Mouse (Mus musculus): ENCODE data around the gene Tspan9. TPM values are rescaled to one million over a fixed set of nuclear protein-coding genes. Genes with fewer than 3 reads are reported as not detected.

Tspan9 gene
- polyA plus RNA-seq, 1 experiment from 2014 or later = 130 TPM

GRCm38 (mm10) chr6:128136654-128137053 lies 6.7 kb downstream of the Tspan9 start:
- Histone ChIP-seq H3K4me2 (no peak overlapping the region), H3K9ac (ENCODE audit: low read depth, low read length) (no peak overlapping the region), H3K27ac (ENCODE audit: low read depth, low read length) (no peak overlapping the region), H3K36me3 (ENCODE audit: control insufficient read depth, insufficient read depth, low read length) (no peaks in the 10 kb centered on the region), H3K9me3 (replicated peaks; ENCODE audit: control insufficient read depth, low read length) (no peaks in the 10 kb centered on the region), H3K4me3 (ENCODE audit: low read depth, low read length) (no peak overlapping the region), H3K27me3 (ENCODE audit: control insufficient read depth, insufficient read depth, low read length) (no peaks in the 10 kb centered on the region), H3K4me1 (ENCODE audit: control insufficient read depth, insufficient read depth, low read length) (peaks cover 49% of the 10 kb centered on the region)
- 86% methylated on average over 3 of the region's 3 CpGs for WGBS (ENCODE audit: insufficient replicate concordance)
- no peak for ATAC-seq (replicated peaks; ENCODE audit: insufficient number of reproducible peaks, low FRiP score, low TSS enrichment)

GRCm38 (mm10) chr6:128135459-128135858 lies 7.9 kb downstream of the Tspan9 start:
- 66% methylated on average over 5 of the region's 5 CpGs for WGBS (ENCODE audit: insufficient replicate concordance)
- Histone ChIP-seq H3K4me2 (no peak overlapping the region), H3K9ac (ENCODE audit: low read depth, low read length) (0 out of 2 replicates have a peak overlapping the region, but pooled peaks have one; percentile 10), H3K4me1 (ENCODE audit: control insufficient read depth, insufficient read depth, low read length) (peaks cover 52% of the 10 kb centered on the region), H3K27ac (ENCODE audit: low read depth, low read length) (peak overlapping the region; percentile 57; the same call in 1 of the 2 replicates), H3K27me3 (ENCODE audit: control insufficient read depth, insufficient read depth, low read length) (no peaks in the 10 kb centered on the region), H3K4me3 (ENCODE audit: low read depth, low read length) (no peak overlapping the region), H3K36me3 (ENCODE audit: control insufficient read depth, insufficient read depth, low read length) (no peaks in the 10 kb centered on the region), H3K9me3 (replicated peaks; ENCODE audit: control insufficient read depth, low read length) (no peaks in the 10 kb centered on the region)
- ATAC-seq (replicated peaks; ENCODE audit: insufficient number of reproducible peaks, low FRiP score, low TSS enrichment) = no peak

- Histone ChIP-seq H3K4me3 (ENCODE audit: low read depth, low read length) (no peak overlapping the region), H3K36me3 (ENCODE audit: control insufficient read depth, insufficient read depth, low read length) (no peaks in the 10 kb centered on the region), H3K4me1 (ENCODE audit: control insufficient read depth, insufficient read depth, low read length) (peaks cover 54% of the 10 kb centered on the region), H3K27me3 (ENCODE audit: control insufficient read depth, insufficient read depth, low read length) (no peaks in the 10 kb centered on the region), H3K4me2 (no peak overlapping the region), H3K27ac (ENCODE audit: low read depth, low read length) (0 out of 2 replicates have a peak overlapping the region, but pooled peaks have one; percentile 73), H3K9ac (ENCODE audit: low read depth, low read length) (no peak overlapping the region; the same call in 1 of the 2 replicates), H3K9me3 (replicated peaks; ENCODE audit: control insufficient read depth, low read length) (no peaks in the 10 kb centered on the region)
- ATAC-seq (replicated peaks; ENCODE audit: insufficient number of reproducible peaks, low FRiP score, low TSS enrichment) = no peak
- 65% methylated on average over 5 of the region's 5 CpGs for WGBS (ENCODE audit: insufficient replicate concordance)
Observed at GRCm38 (mm10) chr6:128135006-128135405, 8.4 kb downstream of the Tspan9 start.

GRCm38 (mm10) chr6:128134196-128134924 lies 9.0 kb downstream of the Tspan9 start:
- Histone ChIP-seq H3K27ac (ENCODE audit: low read depth, low read length) (peak overlapping the region; percentile 73), H3K4me1 (ENCODE audit: control insufficient read depth, insufficient read depth, low read length) (peaks cover 59% of the 10 kb centered on the region), H3K9ac (ENCODE audit: low read depth, low read length) (no peak overlapping the region; the same call in 1 of the 2 replicates), H3K36me3 (ENCODE audit: control insufficient read depth, insufficient read depth, low read length) (no peaks in the 10 kb centered on the region), H3K4me3 (ENCODE audit: low read depth, low read length) (no peak overlapping the region), H3K4me2 (no peak overlapping the region), H3K9me3 (replicated peaks; ENCODE audit: control insufficient read depth, low read length) (no peaks in the 10 kb centered on the region), H3K27me3 (ENCODE audit: control insufficient read depth, insufficient read depth, low read length) (no peaks in the 10 kb centered on the region)
- ATAC-seq (replicated peaks; ENCODE audit: insufficient number of reproducible peaks, low FRiP score, low TSS enrichment) = no peak
- WGBS (ENCODE audit: insufficient replicate concordance) = 29% methylated on average over 8 of the region's 8 CpGs

- WGBS (ENCODE audit: insufficient replicate concordance) = 55% methylated on average over 10 of the region's 10 CpGs
- no peaks in the 10 kb centered on the region for H3K36me3 ChIP-seq (ENCODE audit: control insufficient read depth, insufficient read depth, low read length)
- H3K4me1 ChIP-seq (ENCODE audit: control insufficient read depth, insufficient read depth, low read length) = peaks cover 63% of the 10 kb centered on the region
- H3K9me3 ChIP-seq (replicated peaks; ENCODE audit: control insufficient read depth, low read length) = no peaks in the 10 kb centered on the region
- H3K4me3 ChIP-seq (ENCODE audit: low read depth, low read length) = no peak overlapping the region
- ATAC-seq (replicated peaks; ENCODE audit: insufficient number of reproducible peaks, low FRiP score, low TSS enrichment) = no peak
- H3K27ac ChIP-seq (ENCODE audit: low read depth, low read length) = peak overlapping the region; percentile 73
- H3K9ac ChIP-seq (ENCODE audit: low read depth, low read length) = peak overlapping the region; percentile 40; the same call in 1 of the 2 replicates
- H3K4me2 ChIP-seq = no peak overlapping the region
- no peaks in the 10 kb centered on the region for H3K27me3 ChIP-seq (ENCODE audit: control insufficient read depth, insufficient read depth, low read length)
Observed at GRCm38 (mm10) chr6:128133679-128134191, 9.7 kb downstream of the Tspan9 start.

GRCm38 (mm10) chr6:128132581-128132980 lies 10.8 kb downstream of the Tspan9 start:
- Histone ChIP-seq H3K27me3 (ENCODE audit: control insufficient read depth, insufficient read depth, low read length) (no peaks in the 10 kb centered on the region), H3K4me3 (ENCODE audit: low read depth, low read length) (no peak overlapping the region), H3K9me3 (replicated peaks; ENCODE audit: control insufficient read depth, low read length) (no peaks in the 10 kb centered on the region), H3K4me1 (ENCODE audit: control insufficient read depth, insufficient read depth, low read length) (peaks cover 63% of the 10 kb centered on the region), H3K36me3 (ENCODE audit: control insufficient read depth, insufficient read depth, low read length) (no peaks in the 10 kb centered on the region), H3K9ac (ENCODE audit: low read depth, low read length) (no peak overlapping the region), H3K27ac (ENCODE audit: low read depth, low read length) (no peak overlapping the region), H3K4me2 (no peak overlapping the region)
- 84% methylated on average over 6 of the region's 6 CpGs for WGBS (ENCODE audit: insufficient replicate concordance)
- ATAC-seq (replicated peaks; ENCODE audit: insufficient number of reproducible peaks, low FRiP score, low TSS enrichment) = no peak

GRCm38 (mm10) chr6:128131390-128131789 lies 12.0 kb downstream of the Tspan9 start:
- no peaks in the 10 kb centered on the region for H3K27me3 ChIP-seq (ENCODE audit: control insufficient read depth, insufficient read depth, low read length)
- no peak overlapping the region for H3K9ac ChIP-seq (ENCODE audit: low read depth, low read length)
- no peak overlapping the region for H3K4me2 ChIP-seq
- no peak for ATAC-seq (replicated peaks; ENCODE audit: insufficient number of reproducible peaks, low FRiP score, low TSS enrichment)
- WGBS (ENCODE audit: insufficient replicate concordance) = 44% methylated on average over 2 of the region's 2 CpGs
- H3K4me1 ChIP-seq (ENCODE audit: control insufficient read depth, insufficient read depth, low read length) = peaks cover 59% of the 10 kb centered on the region
- no peaks in the 10 kb centered on the region for H3K9me3 ChIP-seq (replicated peaks; ENCODE audit: control insufficient read depth, low read length)
- H3K4me3 ChIP-seq (ENCODE audit: low read depth, low read length) = no peak overlapping the region
- H3K36me3 ChIP-seq (ENCODE audit: control insufficient read depth, insufficient read depth, low read length) = no peaks in the 10 kb centered on the region
- H3K27ac ChIP-seq (ENCODE audit: low read depth, low read length) = no peak overlapping the region

GRCm38 (mm10) chr6:128130686-128131085 lies 12.7 kb downstream of the Tspan9 start:
- 83% methylated on average over 4 of the region's 4 CpGs for WGBS (ENCODE audit: insufficient replicate concordance)
- peaks cover 54% of the 10 kb centered on the region for H3K4me1 ChIP-seq (ENCODE audit: control insufficient read depth, insufficient read depth, low read length)
- ATAC-seq (replicated peaks; ENCODE audit: insufficient number of reproducible peaks, low FRiP score, low TSS enrichment) = no peak

More at GRCm38 (mm10) chr6:128130686-128131085, 12.7 kb downstream of the Tspan9 start:
- H3K9ac ChIP-seq (ENCODE audit: low read depth, low read length) = no peak overlapping the region
- H3K27me3 ChIP-seq (ENCODE audit: control insufficient read depth, insufficient read depth, low read length) = no peaks in the 10 kb centered on the region
- no peak overlapping the region for H3K4me2 ChIP-seq
- no peak overlapping the region for H3K27ac ChIP-seq (ENCODE audit: low read depth, low read length)
- no peak overlapping the region for H3K4me3 ChIP-seq (ENCODE audit: low read depth, low read length)
- no peaks in the 10 kb centered on the region for H3K36me3 ChIP-seq (ENCODE audit: control insufficient read depth, insufficient read depth, low read length)
- no peaks in the 10 kb centered on the region for H3K9me3 ChIP-seq (replicated peaks; ENCODE audit: control insufficient read depth, low read length)
